Mouse (Mus musculus) gastrocnemius, adult 18-20 months (tissue): ENCODE results near the gene Stub1. TPM values are rescaled to one million over a fixed set of nuclear protein-coding genes. Genes with fewer than 3 reads are reported as not detected.
A peak's percentile ranks its signal among the peaks of the same experiment; 100 is the strongest.
"Not testable (repeated sequence)": the region's sequence is repeated elsewhere in the genome, so short reads cannot be mapped to it uniquely, and the experiment has no call there.

Source experiments
- DNase-seq: peaks from one replicate; pipeline ENCODE4 v3.0.0; 2021; ENCODE audit warnings: low spot score
- long read RNA-seq, 2 experiments: library from polyadenylated mRNA; stranded (forward); transcript quantifications; one replicate each; pipeline ENCODE4 v2.0.0; 2021
- total RNA-seq, 2 experiments: library from RNA; stranded (reverse); gene quantifications; 2 replicates each; pipeline ENCODE4 v1.2.3; 2021

Gene Stub1
- 10 to 100 TPM; 88.4 to 92.9 TPM for total RNA-seq
- long read RNA-seq, experiment 1, transcript Stub1-201 (7 exons, 1,803 nt): major isoform, 149 of 219 reads
- long read RNA-seq, experiment 1, transcript Stub1-207 (7 exons, 1,341 nt): minor isoform, 23 of 219 reads
- long read RNA-seq, experiment 1, partial matches to known transcripts: 10 of 219 reads
- long read RNA-seq, experiment 1, other reads (novel, unspliced or antisense): 32 of 219 reads
- long read RNA-seq, experiment 2, transcript Stub1-201 (7 exons, 1,803 nt): major isoform, 116 of 152 reads
- long read RNA-seq, experiment 2, transcript Stub1-207 (7 exons, 1,341 nt): minor isoform, 10 of 152 reads
- long read RNA-seq, experiment 2, partial matches to known transcripts: 8 of 152 reads
- long read RNA-seq, experiment 2, other reads (novel, unspliced or antisense): 14 of 152 reads

DNA sequence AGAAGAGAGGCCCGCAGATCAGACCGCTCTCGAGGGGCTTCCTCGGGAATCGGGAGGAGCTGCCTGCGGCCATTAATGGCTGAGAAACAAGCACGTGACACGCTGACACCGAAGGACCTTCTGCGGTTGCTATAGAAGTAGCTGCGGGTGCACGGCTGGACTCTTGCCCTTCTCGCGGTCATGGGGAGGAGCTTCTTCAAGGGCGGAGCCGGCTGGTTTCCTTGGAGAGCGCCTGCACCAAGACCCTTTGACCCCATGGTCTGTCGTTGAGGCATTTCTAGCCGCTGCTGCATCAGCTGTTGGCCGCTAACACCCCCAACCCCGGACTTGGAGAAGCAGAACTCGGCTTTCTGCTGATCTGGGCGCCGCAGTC lies at the start of gene Stub1:
Gene Stub1, minus strand, starts transcription at position 114 of the 373 bp plus-strand sequence.
- peak; percentile 96 for DNase-seq

DNA sequence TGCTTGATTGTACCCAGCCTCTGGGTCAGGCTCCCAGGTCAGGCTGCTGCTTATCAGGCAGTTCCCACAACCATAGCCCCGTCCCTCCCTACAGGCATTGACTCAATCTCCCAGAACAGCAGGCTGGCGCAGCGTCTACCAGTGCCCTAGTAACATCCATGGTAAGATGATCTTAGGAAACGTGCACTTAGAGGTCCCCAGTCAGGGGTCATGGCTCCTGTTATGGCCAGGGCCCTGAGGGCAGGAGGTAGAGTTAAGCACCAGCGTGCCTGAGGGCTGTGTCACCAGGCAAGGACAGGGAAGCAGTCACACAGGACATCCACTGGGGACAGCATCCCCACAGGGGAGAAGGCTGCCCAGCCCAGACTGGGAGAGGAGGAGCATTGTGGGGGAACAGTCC lies 49.1 kb upstream of the Stub1 start:
- no peak for DNase-seq

- no peak for DNase-seq
Observed at GRCm38 (mm10) chr17:25881691-25882090, 48.5 kb upstream of the Stub1 start.

- DNase-seq: no peak
Observed at GRCm38 (mm10) chr17:25880913-25881641, 47.9 kb upstream of the Stub1 start.

- DNase-seq: no peak
Observed at GRCm38 (mm10) chr17:25880196-25880910, 47.1 kb upstream of the Stub1 start, which contains the start of gene Wfikkn1. Gene Wfikkn1 (minus strand): TSS chr17:25880858.

DNA sequence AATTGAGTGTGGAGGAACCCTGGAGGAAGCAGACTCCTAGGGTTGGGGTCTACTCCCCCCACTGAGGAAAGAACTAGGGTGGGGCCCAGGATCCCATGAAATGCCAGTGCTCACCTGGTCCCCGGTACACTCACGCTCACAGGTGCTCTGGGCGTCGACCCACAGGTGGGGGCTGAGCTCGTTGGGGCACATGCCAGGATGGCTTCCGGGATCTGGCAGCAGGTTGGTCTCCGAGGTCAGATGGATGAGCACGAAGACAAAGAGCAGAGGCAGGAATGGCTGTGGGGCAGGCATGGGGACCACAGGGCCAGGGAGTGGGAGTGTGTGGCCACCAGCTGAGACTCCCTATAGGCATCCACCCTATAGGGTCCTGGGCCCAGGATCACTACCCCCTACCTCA lies 46.5 kb upstream of the Stub1 start:
- no peak for DNase-seq

DNA sequence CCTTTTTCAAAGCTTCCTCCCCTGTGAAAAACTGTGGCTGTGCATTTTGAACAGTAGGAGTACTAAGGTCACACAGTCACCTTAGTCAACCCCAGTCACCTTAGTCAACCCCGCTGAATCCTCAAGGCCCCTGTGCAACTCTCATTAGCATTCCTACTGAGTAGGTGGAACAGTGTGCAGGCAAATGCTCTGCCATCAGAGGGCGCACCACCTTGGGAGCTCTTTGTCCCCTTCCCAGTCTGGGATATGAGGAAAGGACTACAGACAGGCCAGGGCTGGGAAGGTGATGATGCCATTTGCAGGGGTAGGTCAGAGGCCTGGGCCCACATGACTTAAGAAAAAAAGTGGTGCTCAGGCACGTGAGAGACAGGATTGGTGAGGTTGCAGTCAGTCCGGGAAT lies 46.1 kb upstream of the Stub1 start:
- no peak for DNase-seq

DNA sequence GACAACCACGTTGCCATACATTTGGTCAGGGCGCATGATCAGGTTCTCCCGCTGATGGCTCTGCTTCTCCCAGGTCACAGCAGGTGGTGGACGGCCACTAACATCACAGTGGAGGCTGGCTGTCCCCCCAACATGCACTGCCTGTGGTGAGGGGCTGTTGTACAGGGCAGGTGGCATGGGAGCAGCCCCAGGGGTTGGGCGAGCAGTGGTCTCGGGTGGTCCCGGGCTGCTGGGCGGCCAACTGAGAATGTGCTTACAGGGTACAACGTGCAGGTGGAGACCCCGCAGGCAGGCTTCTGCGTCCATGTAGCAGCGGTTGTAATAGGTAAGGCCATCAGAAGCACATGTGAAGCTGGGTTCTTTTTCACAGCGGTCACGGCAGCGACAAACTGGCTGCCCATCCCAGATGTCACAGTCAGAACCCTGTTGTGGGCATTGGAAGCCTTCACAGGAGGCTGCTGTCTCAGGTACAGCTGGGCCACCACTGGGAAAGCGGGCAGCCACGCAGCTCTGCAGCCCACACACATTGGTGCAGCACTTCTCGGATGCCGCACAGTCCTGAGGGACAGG lies 45.5 kb upstream of the Stub1 start:
- no peak for DNase-seq

GRCm38 (mm10) chr17:25877741-25878610 lies 44.8 kb upstream of the Stub1 start:
- DNase-seq: no peak

DNA sequence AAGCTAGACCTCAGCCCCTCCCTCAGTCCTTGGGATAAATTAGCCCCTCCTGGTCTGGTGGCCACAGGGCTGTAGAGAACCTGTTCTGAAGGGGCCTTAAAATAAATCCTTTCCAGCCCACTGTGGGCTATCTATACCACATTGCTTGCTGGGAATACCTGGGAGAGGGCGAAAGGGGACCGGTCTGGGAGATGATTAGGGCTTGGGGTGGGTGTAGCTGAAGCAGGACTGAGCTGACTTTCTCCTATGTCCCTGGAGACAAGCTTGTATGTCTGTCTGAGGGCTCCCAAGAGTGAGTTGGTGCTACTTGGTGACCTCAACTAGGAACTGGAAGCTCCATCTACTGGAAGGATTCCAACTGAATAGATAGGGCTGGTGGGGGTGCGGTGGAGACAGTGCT lies 43.8 kb upstream of the Stub1 start:
- DNase-seq: no peak

- DNase-seq: no peak
Observed at GRCm38 (mm10) chr17:25876347-25876915, 43.2 kb upstream of the Stub1 start.

- DNase-seq: peak; percentile 87
Observed at GRCm38 (mm10) chr17:25875171-25876136, 42.2 kb upstream of the Stub1 start.

DNA sequence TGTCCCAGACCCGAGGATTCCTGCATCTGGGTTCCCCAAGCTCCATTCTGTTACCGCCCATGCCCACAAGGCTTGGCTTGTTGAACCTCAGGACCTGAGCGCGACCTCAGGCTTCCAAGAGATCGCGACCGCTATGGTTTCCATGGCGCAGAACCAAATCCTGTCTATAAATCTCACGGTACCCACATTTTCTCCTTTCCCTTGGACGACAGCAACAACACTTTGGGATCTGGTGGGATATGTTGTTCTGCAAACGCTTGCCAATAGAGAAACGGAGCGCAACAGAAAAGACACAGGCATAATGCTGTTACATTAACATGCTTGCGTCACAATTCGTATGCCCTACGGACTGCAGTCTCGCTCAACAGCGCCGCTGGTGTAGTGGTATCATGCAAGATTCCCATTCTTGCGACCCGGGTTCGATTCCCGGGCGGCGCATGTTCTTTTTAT lies 41.5 kb upstream of the Stub1 start, which contains the start of gene Mettl26:
Gene Mettl26, plus strand, starts transcription at position 354 of the 450 bp plus-strand sequence.
- DNase-seq: peak; percentile 94

- DNase-seq: no peak
Observed at GRCm38 (mm10) chr17:25874148-25874720, 41.0 kb upstream of the Stub1 start.

DNA sequence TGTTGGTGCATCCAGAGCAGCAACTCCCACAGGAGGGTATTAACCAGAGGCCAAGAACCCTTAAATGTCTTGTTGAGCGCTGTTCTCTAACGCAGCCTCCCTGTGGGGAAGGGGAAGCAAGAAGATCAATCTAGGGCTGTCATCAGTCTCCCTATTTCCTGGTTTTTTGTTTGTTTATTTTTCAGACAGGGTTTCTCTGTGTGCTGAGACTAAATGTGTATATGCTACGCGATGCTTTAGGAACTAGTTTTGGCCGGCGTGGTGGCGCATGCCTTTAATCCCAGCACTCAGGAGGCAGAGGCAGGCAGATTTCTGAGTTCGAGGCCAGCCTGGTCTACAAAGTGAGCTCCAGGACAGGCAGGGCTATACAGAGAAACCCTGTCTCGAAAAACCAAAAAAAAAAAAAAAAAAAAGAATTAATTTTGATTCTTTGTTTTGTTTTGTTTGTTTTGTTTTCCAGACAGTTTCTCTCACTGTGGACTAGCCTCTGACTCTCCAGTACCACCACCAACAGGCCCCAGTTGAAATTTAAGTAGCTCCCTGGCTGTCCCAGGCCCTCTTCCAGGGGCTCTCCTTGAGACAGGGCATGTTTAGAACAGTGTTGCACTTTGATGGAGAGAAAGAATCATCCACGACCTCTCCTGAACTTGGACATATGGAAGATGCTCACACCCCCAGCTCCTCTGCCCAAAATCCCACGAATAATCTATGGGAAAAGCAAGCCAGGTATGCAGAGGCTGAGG lies 40.4 kb upstream of the Stub1 start:
- DNase-seq: no peak

DNA sequence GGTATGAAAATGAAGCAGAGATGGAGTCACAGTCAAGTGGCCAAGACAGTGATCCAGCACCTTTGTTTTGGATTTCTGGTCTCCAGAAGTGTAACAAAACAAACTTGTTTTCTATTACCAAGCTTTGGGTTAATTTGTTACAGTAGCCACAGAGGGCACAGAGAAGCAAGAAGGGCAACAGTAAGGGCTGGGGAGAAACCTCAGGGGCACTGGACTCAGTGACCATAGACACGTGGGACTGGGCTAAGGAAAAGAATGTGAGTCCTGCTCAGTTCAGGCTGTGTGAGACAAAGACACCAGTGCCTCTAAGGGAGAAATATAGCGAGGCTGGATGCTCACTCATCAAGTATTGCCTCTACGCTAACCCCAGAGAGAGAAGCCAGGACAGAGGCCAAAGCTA lies 39.5 kb upstream of the Stub1 start:
- no peak for DNase-seq

- not testable (repeated sequence) for DNase-seq
Observed at GRCm38 (mm10) chr17:25871566-25871965, 38.4 kb upstream of the Stub1 start.

GRCm38 (mm10) chr17:25869954-25870353 lies 36.8 kb upstream of the Stub1 start:
- DNase-seq: no peak
